Mouse (Mus musculus) frontal cortex, postnatal 36 days (tissue): ENCODE data around the gene Krr1.
"Not testable (repeated sequence)": the region's sequence is repeated elsewhere in the genome, so short reads cannot be mapped to it uniquely, and the experiment has no call there.

Source experiments
- DNase-seq, 2 experiments: peaks; one replicate each; pipeline ENCODE4 v3.0.0; 2022; ENCODE audit warnings: low spot score in 2 of 2

Gene Krr1

GRCm38 (mm10) chr10:111977584-111977983 is 5.1 kb downstream of the Krr1 start:
- DNase-seq: peak; percentile 58 to 73

- no peak for DNase-seq
Observed at GRCm38 (mm10) chr10:111983070-111983469, 10.6 kb downstream of the Krr1 start.

- no peak for DNase-seq
Observed at GRCm38 (mm10) chr10:111986453-111986852, 14.0 kb downstream of the Krr1 start.

GRCm38 (mm10) chr10:111995803-111996548 is 23.5 kb downstream of the Krr1 start:
- DNase-seq: no peak

GRCm38 (mm10) chr10:111996549-111996904 is 24.1 kb downstream of the Krr1 start:
- no peak for DNase-seq

GRCm38 (mm10) chr10:111996911-111997347 is 24.5 kb downstream of the Krr1 start:
- DNase-seq: no peak

GRCm38 (mm10) chr10:111997671-111998070 is 25.2 kb downstream of the Krr1 start:
- no peak for DNase-seq

- no peak for DNase-seq
Observed at GRCm38 (mm10) chr10:111999765-112000164, 27.3 kb downstream of the Krr1 start.

- no peak for DNase-seq
Observed at GRCm38 (mm10) chr10:112000568-112000967, 28.1 kb downstream of the Krr1 start.

- DNase-seq: no peak
Observed at GRCm38 (mm10) chr10:112001350-112001749, 28.9 kb downstream of the Krr1 start.

GRCm38 (mm10) chr10:112001756-112002520 is 29.5 kb downstream of the Krr1 start:
- DNase-seq: no peak

- no peak for DNase-seq
Observed at GRCm38 (mm10) chr10:112002544-112003215, 30.2 kb downstream of the Krr1 start, which contains the start of gene Glipr1. Glipr1 (minus strand) TSS chr10:112002631.

- DNase-seq: not testable (repeated sequence)
Observed at GRCm38 (mm10) chr10:112009511-112009910, 37.0 kb downstream of the Krr1 start.

- no peak for DNase-seq
Observed at GRCm38 (mm10) chr10:112023585-112023984, 51.1 kb downstream of the Krr1 start.

GRCm38 (mm10) chr10:112028689-112029088 is 56.2 kb downstream of the Krr1 start:
- not testable (repeated sequence) for DNase-seq
